Mouse (Mus musculus) heart, adult 2 months (tissue): Measurements from ENCODE around the gene Mettl7a1.

Experiments used
- CTCF ChIP-seq: fragments of 200-600 bp; IDR thresholded peaks from 2 replicates; pipeline ENCODE4 v1.8.1; 2022; ENCODE audit warnings: antibody characterized with exemption, mild to moderate bottlenecking, moderate library complexity
- POLR2A ChIP-seq: fragments of 200-500 bp; IDR thresholded peaks from 2 replicates; pipeline ENCODE4 v1.6.1; 2011; ENCODE audit warnings: mild to moderate bottlenecking, low read depth, low read length, control low read depth; ENCODE audit not compliant: insufficient read depth

GRCm38 (mm10) chr15:100355876-100356275, 51.9 kb downstream of the Mettl7a1 start:
- no peak for TF ChIP-seq POLR2A
- TF ChIP-seq CTCF, result no peak
